Mouse (Mus musculus): ENCODE results near the gene Ift46. TPM values are rescaled to one million over a fixed set of nuclear protein-coding genes. Genes with fewer than 3 reads are reported as not detected.

The Ift46 gene
- polyA plus RNA-seq, 1 experiment from 2014 or later, result 154 TPM

GRCm38 (mm10) chr9:44810316-44810715 lies 42.6 kb downstream of the Ift46 start:
- no peaks in the 10 kb centered on the region for H3K27me3 ChIP-seq (ENCODE audit: control insufficient read depth, insufficient read depth, low read length)
- H3K4me2 ChIP-seq (replicated peaks; ENCODE audit: low read depth, low read length), result no peak overlapping the region
- no peak overlapping the region for H3K4me3 ChIP-seq (ENCODE audit: low read depth, low read length)
- no peaks in the 10 kb centered on the region for H3K9me3 ChIP-seq (ENCODE audit: control insufficient read depth, low read length)
- ATAC-seq (ENCODE audit: low FRiP score) (no peak), DNase-seq (ENCODE audit: low spot score) (no peak)
- no peaks in the 10 kb centered on the region for H3K4me1 ChIP-seq (replicated peaks; ENCODE audit: control insufficient read depth, insufficient read depth, low read length)
- H3K9ac ChIP-seq (ENCODE audit: low read depth, low read length), result no peak overlapping the region
- H3K27ac ChIP-seq (ENCODE audit: low read depth, low read length), result no peak overlapping the region
- 95% methylated on average over 10 of the region's 10 CpGs for WGBS
- peaks cover 44% of the 10 kb centered on the region for H3K36me3 ChIP-seq (ENCODE audit: control insufficient read depth, insufficient read depth, low read length)

- H3K27me3 ChIP-seq (ENCODE audit: control insufficient read depth, insufficient read depth, low read length), result no peaks in the 10 kb centered on the region
- H3K9ac ChIP-seq (ENCODE audit: low read depth, low read length), result no peak overlapping the region
- H3K4me2 ChIP-seq (replicated peaks; ENCODE audit: low read depth, low read length), result no peak overlapping the region
- no peak overlapping the region for H3K27ac ChIP-seq (ENCODE audit: low read depth, low read length)
- H3K4me3 ChIP-seq (ENCODE audit: low read depth, low read length), result no peak overlapping the region
- no peak for DNase-seq (ENCODE audit: low spot score)
- H3K9me3 ChIP-seq (ENCODE audit: control insufficient read depth, low read length), result no peaks in the 10 kb centered on the region
- H3K4me1 ChIP-seq (replicated peaks; ENCODE audit: control insufficient read depth, insufficient read depth, low read length), result no peaks in the 10 kb centered on the region
- WGBS, result 95% methylated on average over 8 of the region's 8 CpGs
- no peak for ATAC-seq (ENCODE audit: low FRiP score)
- H3K36me3 ChIP-seq (ENCODE audit: control insufficient read depth, insufficient read depth, low read length), result peaks cover 63% of the 10 kb centered on the region
Measured at GRCm38 (mm10) chr9:44814179-44814578, 46.5 kb downstream of the Ift46 start.

GRCm38 (mm10) chr9:44817522-44817921 lies 49.8 kb downstream of the Ift46 start:
- Histone ChIP-seq H3K9me3 (ENCODE audit: control insufficient read depth, low read length) (no peaks in the 10 kb centered on the region), H3K36me3 (ENCODE audit: control insufficient read depth, insufficient read depth, low read length) (peaks cover 61% of the 10 kb centered on the region), H3K4me3 (ENCODE audit: low read depth, low read length) (no peak overlapping the region), H3K27me3 (ENCODE audit: control insufficient read depth, insufficient read depth, low read length) (no peaks in the 10 kb centered on the region), H3K4me2 (replicated peaks; ENCODE audit: low read depth, low read length) (no peak overlapping the region), H3K9ac (ENCODE audit: low read depth, low read length) (no peak overlapping the region), H3K27ac (ENCODE audit: low read depth, low read length) (no peak overlapping the region), H3K4me1 (replicated peaks; ENCODE audit: control insufficient read depth, insufficient read depth, low read length) (no peaks in the 10 kb centered on the region)
- ATAC-seq (ENCODE audit: low FRiP score), result no peak
- 82% methylated on average over 5 of the region's 5 CpGs for WGBS
- no peak for DNase-seq (ENCODE audit: low spot score)

- no peak overlapping the region for H3K4me2 ChIP-seq (replicated peaks; ENCODE audit: low read depth, low read length)
- H3K27me3 ChIP-seq (ENCODE audit: control insufficient read depth, insufficient read depth, low read length), result no peaks in the 10 kb centered on the region
- H3K36me3 ChIP-seq (ENCODE audit: control insufficient read depth, insufficient read depth, low read length), result peaks cover 54% of the 10 kb centered on the region
- DNase-seq (ENCODE audit: low spot score) (no peak), ATAC-seq (ENCODE audit: low FRiP score) (no peak)
- no peak overlapping the region for H3K27ac ChIP-seq (ENCODE audit: low read depth, low read length)
- H3K4me1 ChIP-seq (replicated peaks; ENCODE audit: control insufficient read depth, insufficient read depth, low read length), result no peaks in the 10 kb centered on the region
- WGBS, result 91% methylated on average over 15 of the region's 15 CpGs
- H3K9me3 ChIP-seq (ENCODE audit: control insufficient read depth, low read length), result no peaks in the 10 kb centered on the region
- H3K9ac ChIP-seq (ENCODE audit: low read depth, low read length), result no peak overlapping the region
- H3K4me3 ChIP-seq (ENCODE audit: low read depth, low read length), result no peak overlapping the region
Measured at GRCm38 (mm10) chr9:44819920-44820827, 52.5 kb downstream of the Ift46 start.

- Histone ChIP-seq H3K4me3 (ENCODE audit: low read depth, low read length) (no peak overlapping the region), H3K27ac (ENCODE audit: low read depth, low read length) (no peak overlapping the region), H3K4me2 (replicated peaks; ENCODE audit: low read depth, low read length) (no peak overlapping the region), H3K4me1 (replicated peaks; ENCODE audit: control insufficient read depth, insufficient read depth, low read length) (no peaks in the 10 kb centered on the region), H3K36me3 (ENCODE audit: control insufficient read depth, insufficient read depth, low read length) (peaks cover 32% of the 10 kb centered on the region), H3K27me3 (ENCODE audit: control insufficient read depth, insufficient read depth, low read length) (no peaks in the 10 kb centered on the region), H3K9me3 (ENCODE audit: control insufficient read depth, low read length) (no peaks in the 10 kb centered on the region), H3K9ac (ENCODE audit: low read depth, low read length) (no peak overlapping the region)
- WGBS, result 83% methylated on average over 7 of the region's 7 CpGs
- no peak for DNase-seq (ENCODE audit: low spot score)
- no peak for ATAC-seq (ENCODE audit: low FRiP score)
Measured at GRCm38 (mm10) chr9:44826660-44827059, 59.0 kb downstream of the Ift46 start.

GRCm38 (mm10) chr9:44828944-44829343 lies 61.2 kb downstream of the Ift46 start:
- DNase-seq (ENCODE audit: low spot score) (no peak), ATAC-seq (ENCODE audit: low FRiP score) (no peak)
- no peaks in the 10 kb centered on the region for H3K27me3 ChIP-seq (ENCODE audit: control insufficient read depth, insufficient read depth, low read length)
- no peak overlapping the region for H3K4me3 ChIP-seq (ENCODE audit: low read depth, low read length)
- H3K36me3 ChIP-seq (ENCODE audit: control insufficient read depth, insufficient read depth, low read length), result peaks cover 30% of the 10 kb centered on the region; the same call in 1 of the 2 replicates
- no peak overlapping the region for H3K4me2 ChIP-seq (replicated peaks; ENCODE audit: low read depth, low read length)
- no peak overlapping the region for H3K9ac ChIP-seq (ENCODE audit: low read depth, low read length)
- 97% methylated on average over 11 of the region's 11 CpGs for WGBS
- H3K27ac ChIP-seq (ENCODE audit: low read depth, low read length), result no peak overlapping the region
- no peaks in the 10 kb centered on the region for H3K9me3 ChIP-seq (ENCODE audit: control insufficient read depth, low read length)
- no peaks in the 10 kb centered on the region for H3K4me1 ChIP-seq (replicated peaks; ENCODE audit: control insufficient read depth, insufficient read depth, low read length)

- no peak overlapping the region for H3K4me2 ChIP-seq (replicated peaks; ENCODE audit: low read depth, low read length)
- DNase-seq (ENCODE audit: low spot score) (no peak), ATAC-seq (ENCODE audit: low FRiP score) (no peak)
- peaks cover 35% of the 10 kb centered on the region for H3K36me3 ChIP-seq (ENCODE audit: control insufficient read depth, insufficient read depth, low read length)
- H3K9ac ChIP-seq (ENCODE audit: low read depth, low read length), result no peak overlapping the region
- 88% methylated on average over 2 of the region's 2 CpGs for WGBS
- H3K9me3 ChIP-seq (ENCODE audit: control insufficient read depth, low read length), result no peaks in the 10 kb centered on the region
- no peak overlapping the region for H3K27ac ChIP-seq (ENCODE audit: low read depth, low read length)
- H3K27me3 ChIP-seq (ENCODE audit: control insufficient read depth, insufficient read depth, low read length), result no peaks in the 10 kb centered on the region
- no peaks in the 10 kb centered on the region for H3K4me1 ChIP-seq (replicated peaks; ENCODE audit: control insufficient read depth, insufficient read depth, low read length)
- no peak overlapping the region for H3K4me3 ChIP-seq (ENCODE audit: low read depth, low read length)
Measured at GRCm38 (mm10) chr9:44830506-44830905, 62.8 kb downstream of the Ift46 start.

- Histone ChIP-seq H3K36me3 (ENCODE audit: control insufficient read depth, insufficient read depth, low read length) (peaks cover 32% of the 10 kb centered on the region), H3K27ac (ENCODE audit: low read depth, low read length) (no peak overlapping the region), H3K9ac (ENCODE audit: low read depth, low read length) (no peak overlapping the region), H3K4me2 (replicated peaks; ENCODE audit: low read depth, low read length) (no peak overlapping the region), H3K27me3 (ENCODE audit: control insufficient read depth, insufficient read depth, low read length) (no peaks in the 10 kb centered on the region), H3K4me3 (ENCODE audit: low read depth, low read length) (no peak overlapping the region), H3K4me1 (replicated peaks; ENCODE audit: control insufficient read depth, insufficient read depth, low read length) (no peaks in the 10 kb centered on the region), H3K9me3 (ENCODE audit: control insufficient read depth, low read length) (no peaks in the 10 kb centered on the region)
- 98% methylated on average over 4 of the region's 4 CpGs for WGBS
- ATAC-seq (ENCODE audit: low FRiP score) (no peak), DNase-seq (ENCODE audit: low spot score) (no peak)
Measured at GRCm38 (mm10) chr9:44832356-44832755, 64.6 kb downstream of the Ift46 start.

GRCm38 (mm10) chr9:44836439-44836838 lies 68.7 kb downstream of the Ift46 start:
- Histone ChIP-seq H3K36me3 (ENCODE audit: control insufficient read depth, insufficient read depth, low read length) (peaks cover 22% of the 10 kb centered on the region), H3K9me3 (ENCODE audit: control insufficient read depth, low read length) (no peaks in the 10 kb centered on the region), H3K4me3 (ENCODE audit: low read depth, low read length) (no peak overlapping the region), H3K27me3 (ENCODE audit: control insufficient read depth, insufficient read depth, low read length) (no peaks in the 10 kb centered on the region), H3K27ac (ENCODE audit: low read depth, low read length) (no peak overlapping the region), H3K4me2 (replicated peaks; ENCODE audit: low read depth, low read length) (no peak overlapping the region), H3K9ac (ENCODE audit: low read depth, low read length) (no peak overlapping the region), H3K4me1 (replicated peaks; ENCODE audit: control insufficient read depth, insufficient read depth, low read length) (no peaks in the 10 kb centered on the region)
- ATAC-seq (ENCODE audit: low FRiP score) (no peak), DNase-seq (ENCODE audit: low spot score) (peak; percentile 83)
- WGBS, result 60% methylated on average over 7 of the region's 7 CpGs

Data from hindbrain, embryonic 11.5 days (tissue).